Mouse (Mus musculus) 416B (cell line): ENCODE measurements around the gene Pgc.
A peak's percentile ranks its signal among the peaks of the same experiment; 100 is the strongest.

Experiments used
- DNase-seq: peaks from one replicate; pipeline ENCODE4 v3.0.0; 2011; ENCODE audit warnings: low read depth

Pgc gene

GRCm38 (mm10) chr17:47708972-47709371 is 17.7 kb upstream of the Pgc start:
- DNase-seq: no peak

DNA sequence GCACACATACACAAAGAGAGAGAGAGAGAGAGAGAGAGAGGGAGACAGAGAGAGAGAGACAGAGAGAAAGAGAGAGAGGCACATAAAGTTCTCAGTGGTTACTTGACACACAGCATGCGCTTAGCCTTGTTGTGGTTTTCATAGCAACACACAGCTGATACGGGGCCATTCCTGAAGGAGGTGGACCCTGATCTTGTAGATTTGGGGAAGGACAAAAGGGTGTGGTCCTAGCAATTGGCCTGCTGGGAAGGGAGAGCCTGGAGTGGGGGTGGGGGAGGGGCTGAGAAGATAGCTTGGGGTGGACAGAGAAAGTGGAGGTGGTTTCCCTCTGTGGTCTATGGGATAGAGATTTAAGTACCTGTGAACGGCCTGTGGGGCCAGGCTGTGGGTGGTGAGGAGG is 16.6 kb upstream of the Pgc start:
- DNase-seq: no peak

- DNase-seq: no peak
These were observed 14.8 kb upstream of the Pgc start for GRCm38 (mm10) chr17:47711883-47712282.

DNA sequence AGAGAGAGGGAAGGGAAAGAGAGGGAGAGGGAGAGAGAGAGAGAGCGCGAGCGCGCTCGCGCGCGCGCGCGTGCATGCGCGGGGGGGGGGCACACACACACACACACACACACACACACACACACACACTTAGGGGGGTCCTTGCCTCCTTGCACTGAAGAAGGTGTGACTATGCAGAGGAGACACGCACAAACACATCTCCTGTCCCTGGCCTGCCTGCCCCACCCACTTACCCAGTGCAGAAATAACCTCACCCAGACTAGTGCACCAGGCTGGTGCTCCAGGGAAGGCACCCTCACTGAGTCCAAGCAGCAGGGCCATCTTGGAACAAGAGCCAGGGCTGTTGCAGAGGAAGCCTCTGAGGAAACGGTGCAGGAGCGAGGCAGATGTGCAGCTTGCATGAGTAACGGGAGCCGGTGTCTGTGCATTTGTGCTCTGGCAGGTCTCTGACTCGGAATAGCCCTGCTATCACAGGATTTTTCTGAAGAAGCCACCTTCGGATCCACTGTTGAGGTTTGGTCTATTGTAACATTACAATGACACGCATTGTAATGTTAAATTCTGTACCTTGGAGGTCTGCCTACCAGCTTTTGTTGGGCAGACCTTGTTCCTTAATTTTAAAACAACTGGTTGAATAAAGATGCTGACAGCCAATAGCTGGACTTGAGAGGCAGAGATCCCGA is 13.6 kb upstream of the Pgc start:
- no peak for DNase-seq

GRCm38 (mm10) chr17:47715037-47715436 is 11.6 kb upstream of the Pgc start:
- DNase-seq: no peak

- no peak for DNase-seq
These were observed 5.5 kb upstream of the Pgc start for GRCm38 (mm10) chr17:47721183-47721582.

GRCm38 (mm10) chr17:47730633-47731575 is 4.3 kb downstream of the Pgc start:
- DNase-seq: no peak

DNA sequence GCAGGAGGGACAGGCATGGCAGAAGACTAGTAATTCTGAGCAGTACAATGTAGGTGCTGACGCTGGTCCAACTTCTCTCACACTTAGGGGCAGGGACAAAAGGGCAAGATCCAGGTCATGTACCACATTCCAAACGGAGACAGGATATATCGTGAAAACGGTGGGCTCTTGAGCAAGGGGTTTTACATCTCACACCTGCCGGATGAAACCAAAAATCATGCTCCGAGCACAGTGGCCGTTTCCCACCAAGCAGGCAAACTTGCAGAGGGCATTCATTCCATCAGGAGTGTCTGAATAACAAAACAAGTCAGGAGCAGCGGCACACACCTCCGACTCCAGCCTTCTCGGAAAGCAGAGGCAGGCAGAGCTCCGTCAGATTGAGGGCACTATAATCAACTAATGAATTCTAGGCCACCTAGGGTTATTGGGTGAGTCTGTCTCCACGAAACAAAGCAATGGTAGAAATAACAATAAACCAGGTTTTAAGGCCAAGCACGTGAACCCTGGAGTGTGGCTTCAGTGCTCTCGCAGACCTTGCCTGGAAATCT is 9.0 kb downstream of the Pgc start:
- no peak for DNase-seq

DNA sequence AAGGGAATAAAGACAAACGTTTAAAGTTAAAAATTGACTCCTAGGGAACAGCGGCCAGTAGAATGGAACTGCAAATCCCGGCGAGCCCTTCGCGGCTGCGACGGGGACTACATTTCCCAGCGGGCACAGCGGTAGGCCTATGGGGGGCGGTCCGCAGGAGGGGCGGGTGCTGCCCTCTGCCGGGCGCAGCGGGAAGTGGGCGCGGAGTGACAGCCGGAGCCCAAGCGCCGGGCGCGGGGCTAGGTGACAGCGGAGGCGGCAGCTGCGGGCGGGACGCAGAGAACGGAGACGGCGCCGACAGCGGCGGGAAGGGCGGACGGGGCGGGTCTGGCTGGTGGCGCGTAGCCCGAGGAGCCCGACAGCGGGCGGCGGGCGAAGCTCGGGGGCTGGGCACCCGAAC is 10.2 kb downstream of the Pgc start, which contains the start of gene Tfeb:
Gene Tfeb (plus strand): TSS at position 175 of the 400 bp plus-strand sequence.
- DNase-seq: peak; percentile 87

DNA sequence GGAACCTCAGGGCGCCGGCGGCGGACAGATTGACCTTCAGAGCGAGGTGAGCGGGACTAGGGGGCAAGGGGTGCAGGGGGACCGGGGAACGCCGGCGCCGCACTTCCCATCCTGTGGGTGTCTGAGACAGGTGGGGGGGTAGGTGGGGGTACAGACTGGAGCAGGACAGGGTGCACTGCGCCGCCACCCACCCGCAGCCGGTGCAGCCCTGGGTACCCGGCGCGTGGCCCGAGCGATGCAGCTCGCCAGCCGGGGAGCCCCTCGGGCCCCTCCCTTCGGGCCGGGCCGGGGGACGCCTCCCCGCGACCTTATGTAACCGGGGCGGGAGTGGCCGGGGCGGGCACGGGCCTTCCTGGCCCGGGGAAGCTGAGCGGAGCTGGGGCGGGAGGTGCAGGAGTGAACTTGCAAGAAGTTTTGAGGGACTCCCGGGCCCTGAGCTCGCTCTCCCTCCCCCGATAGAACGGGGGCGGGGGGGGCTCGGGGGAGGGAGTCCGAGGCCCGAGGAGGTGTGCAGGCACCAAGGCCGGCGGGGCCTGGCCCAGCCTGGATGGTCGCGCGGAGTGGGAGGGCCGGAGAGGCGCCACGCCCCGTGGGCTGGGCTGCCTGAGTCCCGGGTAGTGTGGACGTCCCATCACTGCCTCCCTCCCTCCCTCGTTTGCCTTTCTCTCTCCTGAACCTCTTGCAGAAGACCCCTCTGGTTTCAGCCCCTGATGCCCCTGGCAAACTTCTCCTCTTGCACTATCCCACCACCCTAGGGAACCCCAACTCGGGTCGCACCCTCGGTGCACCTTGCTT is 10.8 kb downstream of the Pgc start:
- DNase-seq: peak; percentile 81

DNA sequence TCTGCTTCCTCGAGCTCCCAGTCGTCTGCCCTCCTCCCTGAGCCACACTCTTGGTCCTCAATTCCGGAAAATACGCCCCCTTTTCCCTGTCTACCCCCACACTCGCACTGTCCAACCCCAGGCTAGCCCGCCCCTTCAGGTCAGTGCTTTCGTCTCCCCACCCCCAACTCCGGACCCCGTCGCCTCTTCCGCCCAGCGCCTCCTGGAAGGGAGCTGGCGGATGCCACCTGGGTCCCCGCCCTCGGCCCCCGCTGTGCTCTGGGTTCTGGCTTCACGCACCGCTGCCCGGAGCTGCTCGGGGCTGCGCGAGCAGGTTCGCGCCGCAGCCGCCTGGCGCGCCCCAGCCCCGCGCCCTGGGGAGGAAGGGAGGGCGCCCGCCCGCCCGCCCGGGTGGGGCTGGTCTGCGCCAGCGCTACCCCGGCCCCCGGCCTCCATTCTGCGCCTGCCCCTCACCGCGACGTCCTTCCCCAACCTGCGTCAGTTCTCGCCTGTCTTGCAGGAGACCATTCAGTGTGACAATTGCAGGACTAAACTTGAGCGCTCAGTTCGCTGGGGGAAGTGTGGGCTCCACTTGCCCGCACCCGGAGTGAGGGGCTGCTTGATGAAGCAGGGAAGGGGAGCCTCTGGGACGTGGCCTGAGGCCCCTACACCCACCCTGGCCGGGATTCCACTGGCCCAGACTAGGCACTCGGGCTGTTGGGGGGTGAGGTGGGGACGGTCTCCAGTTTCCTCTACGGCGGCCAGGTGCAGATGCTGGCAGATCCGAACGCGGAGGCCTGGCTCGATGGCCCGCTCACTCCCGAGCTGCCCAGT is 11.6 kb downstream of the Pgc start:
- DNase-seq: peak; percentile 79

GRCm38 (mm10) chr17:47738879-47739798 is 12.5 kb downstream of the Pgc start:
- peak; percentile 45 for DNase-seq

GRCm38 (mm10) chr17:47740186-47740585 is 13.5 kb downstream of the Pgc start:
- DNase-seq: peak; percentile 49

- peak; percentile 92 for DNase-seq
These were observed 16.5 kb downstream of the Pgc start for GRCm38 (mm10) chr17:47742991-47743734.

DNA sequence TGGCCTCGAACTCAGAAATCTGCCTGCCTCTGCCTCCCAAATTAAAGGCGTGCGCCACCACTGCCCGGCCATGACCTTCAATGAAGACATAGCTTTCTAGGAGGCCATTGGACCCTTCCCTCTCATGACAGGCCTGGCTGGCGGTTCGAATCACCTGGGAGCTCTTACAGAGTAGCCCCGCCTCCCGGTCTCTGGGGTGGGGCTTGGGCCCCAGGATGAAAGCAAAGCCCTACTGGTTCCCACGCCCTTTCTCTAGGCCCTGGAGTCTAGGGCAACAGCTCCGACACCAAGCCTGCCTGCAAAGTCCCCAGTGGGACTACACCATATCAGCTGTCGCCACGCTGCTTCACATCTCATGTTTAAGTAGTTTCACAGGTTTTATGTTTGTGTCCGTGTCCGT is 17.4 kb downstream of the Pgc start:
- no peak for DNase-seq

DNA sequence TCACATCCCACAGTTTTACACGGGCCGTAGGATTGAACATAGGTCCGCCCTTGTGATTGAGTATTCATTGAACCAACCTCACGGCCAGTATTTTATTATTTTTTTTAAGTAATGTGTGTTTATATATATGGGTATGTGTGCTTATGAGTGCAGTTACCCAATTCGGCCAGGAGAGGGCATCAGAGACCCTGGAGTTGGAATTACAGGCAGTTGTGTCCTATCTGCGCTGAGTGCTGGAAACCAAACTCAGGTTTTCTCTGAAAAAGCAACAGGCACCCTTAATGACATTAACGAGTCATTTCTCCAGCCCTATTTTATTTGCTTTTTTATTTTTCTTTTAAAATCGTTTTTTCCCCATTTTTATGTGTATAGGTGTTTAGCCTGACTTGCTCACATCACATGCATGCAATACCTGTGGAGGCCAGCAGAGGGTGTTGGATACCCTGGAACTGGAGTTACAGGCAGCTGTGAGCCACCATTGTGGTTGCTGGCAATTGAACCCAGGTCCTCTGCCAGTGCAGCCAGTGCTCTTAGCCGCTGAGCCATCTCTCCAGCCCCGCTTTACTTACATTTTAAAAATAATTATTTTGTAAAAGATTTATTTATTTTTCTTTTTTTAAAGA is 18.2 kb downstream of the Pgc start:
- DNase-seq: peak; percentile 65

GRCm38 (mm10) chr17:47748791-47749553 is 22.3 kb downstream of the Pgc start:
- no peak for DNase-seq

GRCm38 (mm10) chr17:47749626-47750025 is 23.0 kb downstream of the Pgc start:
- no peak for DNase-seq
